Mouse (Mus musculus) intestine, embryonic 14.5 days (tissue): ENCODE results near the gene Nlrc5. TPM values are rescaled to one million over a fixed set of nuclear protein-coding genes. Genes with fewer than 3 reads are reported as not detected.

ENCODE experiments used
- ATAC-seq: fragments of 200-750 bp; cut with Nextera tagmentation; replicated peaks from 2 replicates; pipeline ENCODE4 v1.8.0; 2017; ENCODE audit warnings: low read depth, moderate number of reproducible peaks, moderate TSS enrichment, moderate library complexity; ENCODE audit not compliant: low FRiP score, low TSS enrichment
- DNase-seq: peaks from one replicate; pipeline ENCODE4 v3.0.0-alpha.2; 2018; ENCODE audit warnings: low spot score
- H3K27ac ChIP-seq: fragments of 300-500 bp; sonication (generic); 2 replicates; pipeline ENCODE4 v1.5.1; 2014; ENCODE audit warnings: low read depth, mild to moderate bottlenecking, control low read depth
- H3K27me3 ChIP-seq: fragments of 300-500 bp; sonication (generic); replicated peaks from 2 replicates; pipeline ENCODE4 v1.6.1; 2014; ENCODE audit warnings: low read length, control low read depth; ENCODE audit not compliant: control insufficient read depth, insufficient read depth
- H3K36me3 ChIP-seq: fragments of 300-500 bp; sonication (generic); 2 replicates; pipeline ENCODE4 v1.6.1; 2014; ENCODE audit warnings: low read length, control low read depth; ENCODE audit not compliant: control insufficient read depth, insufficient read depth
- H3K4me1 ChIP-seq: fragments of 300-500 bp; sonication (generic); replicated peaks from 2 replicates; pipeline ENCODE4 v1.6.1; 2014; ENCODE audit warnings: low read length, control low read depth, mixed read lengths; ENCODE audit not compliant: control insufficient read depth, insufficient read depth
- H3K4me2 ChIP-seq: fragments of 300-500 bp; sonication (generic); 2 replicates; pipeline ENCODE4 v1.6.1; 2014; ENCODE audit warnings: low read length
- H3K4me3 ChIP-seq: fragments of 300-500 bp; sonication (generic); 2 replicates; pipeline ENCODE4 v1.5.1; 2014; ENCODE audit warnings: low read depth, low read length, control low read depth, mixed read lengths
- H3K9ac ChIP-seq: fragments of 300-500 bp; sonication (generic); 2 replicates; pipeline ENCODE4 v1.6.1; 2014; ENCODE audit warnings: mild to moderate bottlenecking, low read length
- H3K9me3 ChIP-seq: fragments of 300-500 bp; sonication (generic); 2 replicates; pipeline ENCODE4 v1.6.1; 2016; ENCODE audit warnings: low read length, control low read depth; ENCODE audit not compliant: control insufficient read depth
- WGBS: fragments of 180-500 bp; shearing (Covaris S2); extraction: QIAGEN DNeasy Blood & Tissue Kit; methylation state at CpG from one replicate; pipeline ENCODE4 v1.1.7; 2014; 5-methylcytosine and 5-hydroxymethylcytosine counted together
- polyA plus RNA-seq: library from polyadenylated mRNA; unstranded; fragments of >200 nt; fragmentation: Nextera tagmentation; extraction: Ambion mirVana; gene quantifications from 2 replicates; pipeline ENCODE4 v1.2.1, GENCODE M21; 2014

Gene Nlrc5
- polyA plus RNA-seq, 1 experiment from 2014 or later = 0.69 TPM

DNA sequence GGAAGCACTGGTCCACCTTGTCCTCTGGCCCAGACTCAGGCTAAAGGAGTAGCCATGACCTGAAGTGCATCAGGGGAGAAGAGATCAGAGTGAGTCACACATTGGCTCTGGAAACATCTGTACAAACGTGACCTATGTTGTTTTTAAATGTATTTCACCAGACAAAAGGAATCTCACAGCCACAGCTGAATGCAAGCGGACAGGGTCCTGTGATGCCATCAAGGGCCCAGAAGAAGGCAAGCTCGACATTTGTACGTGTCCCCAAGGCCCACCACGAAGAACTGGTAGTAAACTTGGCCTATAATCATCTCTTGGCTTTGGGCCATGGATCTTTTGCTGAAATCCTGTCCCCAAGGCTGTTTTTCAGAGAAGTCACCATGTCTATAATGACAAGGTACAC is 35.5 kb downstream of the Nlrc5 start:
- no peaks in the 10 kb centered on the region for H3K9me3 ChIP-seq
- no peaks in the 10 kb centered on the region for H3K27me3 ChIP-seq
- DNase-seq (no peak), ATAC-seq (no peak)
- no peak overlapping the region for H3K27ac ChIP-seq
- H3K4me1 ChIP-seq = no peaks in the 10 kb centered on the region
- no peak overlapping the region for H3K9ac ChIP-seq
- no peak overlapping the region for H3K4me2 ChIP-seq
- H3K36me3 ChIP-seq = no peaks in the 10 kb centered on the region
- 78% methylated on average over 5 of the region's 5 CpGs for WGBS
- H3K4me3 ChIP-seq = no peak overlapping the region

DNA sequence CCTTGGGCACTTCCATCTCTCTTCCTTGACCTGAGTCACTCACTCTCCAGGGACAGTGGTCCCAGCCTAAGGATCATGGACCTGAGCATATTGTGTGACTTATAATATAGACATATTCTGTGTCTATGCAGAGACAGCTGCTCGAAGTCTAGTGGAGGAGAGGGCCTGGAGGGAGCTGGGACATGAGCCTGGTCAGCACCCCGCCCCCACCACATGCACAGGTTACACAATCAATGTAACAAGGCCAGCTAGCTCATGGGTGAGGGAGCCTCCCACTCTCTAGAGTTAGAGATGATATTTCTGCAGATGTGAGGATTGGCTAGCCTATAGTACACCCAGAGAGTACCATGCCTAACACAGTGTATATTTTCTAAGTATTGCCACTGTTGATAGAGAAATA is 36.6 kb downstream of the Nlrc5 start:
- no peak overlapping the region for H3K4me2 ChIP-seq
- no peaks in the 10 kb centered on the region for H3K9me3 ChIP-seq
- ATAC-seq (no peak), DNase-seq (no peak)
- 73% methylated on average over 2 of the region's 2 CpGs for WGBS
- no peaks in the 10 kb centered on the region for H3K27me3 ChIP-seq
- no peak overlapping the region for H3K9ac ChIP-seq
- H3K36me3 ChIP-seq = no peaks in the 10 kb centered on the region
- H3K4me1 ChIP-seq = no peaks in the 10 kb centered on the region
- H3K27ac ChIP-seq = no peak overlapping the region
- H3K4me3 ChIP-seq = no peak overlapping the region

DNA sequence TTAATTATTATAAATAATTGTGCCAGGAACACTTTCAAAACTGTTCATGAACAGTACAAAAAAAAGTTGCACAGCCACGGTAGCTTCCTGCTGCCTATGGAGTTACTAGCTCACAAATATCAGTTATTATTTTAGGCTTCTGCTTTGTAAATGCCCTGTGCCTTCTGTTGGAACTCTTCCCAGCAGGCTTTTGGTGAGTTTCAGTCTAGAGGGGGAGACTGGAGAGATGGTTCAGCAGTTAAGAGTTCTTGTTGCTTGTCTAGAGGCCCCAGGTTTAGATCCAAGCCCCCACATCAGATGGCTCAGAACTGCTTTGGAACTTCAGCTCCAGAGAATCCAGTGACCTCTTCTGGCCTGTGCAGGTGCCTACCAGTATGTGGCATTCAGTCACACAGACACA is 37.1 kb downstream of the Nlrc5 start:
- Histone ChIP-seq H3K36me3 (no peaks in the 10 kb centered on the region), H3K27me3 (no peaks in the 10 kb centered on the region), H3K4me2 (no peak overlapping the region), H3K9me3 (no peaks in the 10 kb centered on the region), H3K4me3 (no peak overlapping the region), H3K9ac (no peak overlapping the region), H3K4me1 (no peaks in the 10 kb centered on the region), H3K27ac (no peak overlapping the region)
- ATAC-seq = no peak
- DNase-seq = no peak
- WGBS = 83% methylated on average over 1 of the region's 1 CpGs

GRCm38 (mm10) chr8:94472741-94473140 is 38.6 kb downstream of the Nlrc5 start:
- Histone ChIP-seq H3K36me3 (no peaks in the 10 kb centered on the region), H3K27me3 (no peaks in the 10 kb centered on the region), H3K4me3 (no peak overlapping the region), H3K9ac (no peak overlapping the region), H3K9me3 (no peaks in the 10 kb centered on the region), H3K27ac (no peak overlapping the region), H3K4me2 (no peak overlapping the region), H3K4me1 (no peaks in the 10 kb centered on the region)
- WGBS = 84% methylated on average over 8 of the region's 8 CpGs
- ATAC-seq (no peak), DNase-seq (no peak)

- no peaks in the 10 kb centered on the region for H3K9me3 ChIP-seq
- 79% methylated on average over 21 of the region's 21 CpGs for WGBS
- no peaks in the 10 kb centered on the region for H3K4me1 ChIP-seq
- no peak overlapping the region for H3K4me2 ChIP-seq
- no peak overlapping the region for H3K27ac ChIP-seq
- no peaks in the 10 kb centered on the region for H3K27me3 ChIP-seq
- no peak for ATAC-seq
- DNase-seq = no peak
- H3K4me3 ChIP-seq = no peak overlapping the region
- no peaks in the 10 kb centered on the region for H3K36me3 ChIP-seq
- H3K9ac ChIP-seq = no peak overlapping the region
These were observed 39.3 kb downstream of the Nlrc5 start for GRCm38 (mm10) chr8:94473431-94473830.

GRCm38 (mm10) chr8:94475786-94476185 is 41.6 kb downstream of the Nlrc5 start:
- Histone ChIP-seq H3K27ac (no peak overlapping the region), H3K4me3 (no peak overlapping the region), H3K36me3 (no peaks in the 10 kb centered on the region), H3K4me2 (no peak overlapping the region), H3K9me3 (no peaks in the 10 kb centered on the region), H3K4me1 (no peaks in the 10 kb centered on the region), H3K27me3 (no peaks in the 10 kb centered on the region), H3K9ac (no peak overlapping the region)
- 71% methylated on average over 8 of the region's 8 CpGs for WGBS
- DNase-seq (no peak), ATAC-seq (no peak)

DNA sequence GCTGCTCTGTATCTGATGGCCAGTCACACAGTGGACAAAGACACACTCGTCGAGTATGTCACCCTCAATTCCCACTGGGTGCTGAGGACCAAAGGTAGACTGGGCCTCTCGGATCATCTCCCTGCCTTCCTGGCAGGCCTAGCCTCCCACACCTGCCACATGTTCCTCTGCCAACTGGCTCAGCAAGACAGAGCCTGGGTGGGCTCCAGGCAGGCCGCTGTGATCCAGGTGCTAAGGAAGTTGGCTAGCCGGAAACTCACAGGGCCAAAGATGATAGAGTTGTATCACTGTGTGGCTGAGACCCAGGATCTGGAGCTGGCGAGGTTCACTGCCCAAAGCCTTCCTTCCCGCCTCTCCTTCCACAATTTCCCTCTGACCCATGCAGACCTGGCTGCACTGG is 42.7 kb downstream of the Nlrc5 start:
- Histone ChIP-seq H3K4me1 (no peaks in the 10 kb centered on the region), H3K4me2 (no peak overlapping the region), H3K27ac (no peak overlapping the region), H3K9ac (no peak overlapping the region), H3K4me3 (no peak overlapping the region), H3K27me3 (no peaks in the 10 kb centered on the region), H3K36me3 (no peaks in the 10 kb centered on the region), H3K9me3 (no peaks in the 10 kb centered on the region)
- ATAC-seq = no peak
- 83% methylated on average over 7 of the region's 7 CpGs for WGBS
- no peak for DNase-seq

- Histone ChIP-seq H3K4me2 (no peak overlapping the region), H3K36me3 (no peaks in the 10 kb centered on the region), H3K4me3 (no peak overlapping the region), H3K27me3 (no peaks in the 10 kb centered on the region), H3K27ac (no peak overlapping the region), H3K9me3 (no peaks in the 10 kb centered on the region), H3K9ac (no peak overlapping the region), H3K4me1 (no peaks in the 10 kb centered on the region)
- ATAC-seq (no peak), DNase-seq (no peak)
- WGBS = 3% methylated on average over 6 of the region's 6 CpGs
These were observed 47.9 kb downstream of the Nlrc5 start for GRCm38 (mm10) chr8:94482051-94482450.

DNA sequence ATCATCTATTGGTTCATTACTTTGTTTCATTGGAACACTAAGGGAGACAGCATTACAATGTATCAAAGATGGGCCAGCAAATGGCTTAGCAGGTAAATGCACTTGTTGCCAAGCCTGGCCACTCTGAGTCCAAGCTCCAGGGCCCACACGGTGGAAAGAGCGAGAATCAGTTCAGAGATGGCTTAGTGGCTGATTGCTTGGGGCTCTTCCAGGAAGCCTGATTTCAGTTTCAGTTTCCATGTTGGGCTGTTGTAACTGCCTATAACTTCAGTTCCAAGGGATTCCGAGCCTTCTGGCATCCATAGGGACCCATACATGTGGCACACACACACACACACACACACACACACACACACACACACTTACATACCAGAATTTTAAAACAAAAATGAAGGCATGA is 51.1 kb downstream of the Nlrc5 start:
- no peak overlapping the region for H3K4me2 ChIP-seq

More for the DNA sequence above, 51.1 kb downstream of the Nlrc5 start:
- H3K4me1 ChIP-seq = no peaks in the 10 kb centered on the region
- DNase-seq = no peak
- H3K4me3 ChIP-seq = no peak overlapping the region
- H3K9me3 ChIP-seq = no peaks in the 10 kb centered on the region
- no peaks in the 10 kb centered on the region for H3K36me3 ChIP-seq
- WGBS = 86% methylated on average over 3 of the region's 3 CpGs
- ATAC-seq = no peak
- no peak overlapping the region for H3K9ac ChIP-seq
- no peaks in the 10 kb centered on the region for H3K27me3 ChIP-seq
- H3K27ac ChIP-seq = no peak overlapping the region
